Mouse (Mus musculus) liver, adult 2 months (tissue): ENCODE measurements at regions not wholly inside any gene's neighbourhood (a gene's known extent, or its start where the extent isn't known, plus 50 kb on each side); places are given as distances from the start of the nearest gene placed in this dataset.

Source experiments
- CTCF ChIP-seq: fragments of 200-500 bp; IDR thresholded peaks from 2 replicates; pipeline ENCODE4 v1.5.1; 2011; ENCODE audit warnings: low read depth, low read length, control low read depth
- POLR2A ChIP-seq: fragments of 200-500 bp; IDR thresholded peaks from 2 replicates; pipeline ENCODE4 v1.6.1; 2011; ENCODE audit warnings: low read length, control low read depth; ENCODE audit not compliant: insufficient read depth; ENCODE audit errors: extremely low read depth

GRCm38 (mm10) chr16:47017486-47017885 is 519.2 kb upstream of the Nectin3 start:
- TF ChIP-seq CTCF (no peak), POLR2A (no peak)
